Mouse (Mus musculus): ENCODE measurements around the gene Cep290.
"Not testable (repeated sequence)": the region's sequence is repeated elsewhere in the genome, so short reads cannot be mapped to it uniquely, and the experiment has no call there.

The Cep290 gene

GRCm38 (mm10) chr10:100487097-100487978 is at the start of gene Cep290, which contains the start of gene Tmtc3:
Gene Cep290, plus strand, starts transcription at chr10:100487558.
Gene Tmtc3, minus strand, starts transcription at chr10:100487350.
- DNase-seq (ENCODE audit: low spot score in 2 of 2) = peak; percentile 92

DNA sequence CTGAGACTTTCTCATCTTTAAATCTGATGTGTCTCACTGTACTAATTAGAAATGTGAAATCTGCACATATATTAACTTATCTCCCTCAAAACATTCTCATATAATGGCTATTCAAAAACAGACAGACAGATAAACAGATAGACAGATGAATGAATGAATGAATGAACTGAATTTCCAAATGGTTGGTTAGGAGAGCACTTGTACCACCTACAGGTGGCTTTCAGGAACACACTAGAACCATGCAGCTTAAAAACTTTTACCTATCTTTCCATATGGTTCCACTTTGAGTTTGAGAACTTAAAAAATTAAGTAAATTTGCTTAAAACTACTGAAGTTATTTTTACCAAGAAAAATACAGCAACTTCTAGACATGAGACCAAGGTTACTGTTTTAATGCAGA is 38.0 kb upstream of the Cep290 start:
- no peak for DNase-seq (ENCODE audit: low spot score in 2 of 2)

DNA sequence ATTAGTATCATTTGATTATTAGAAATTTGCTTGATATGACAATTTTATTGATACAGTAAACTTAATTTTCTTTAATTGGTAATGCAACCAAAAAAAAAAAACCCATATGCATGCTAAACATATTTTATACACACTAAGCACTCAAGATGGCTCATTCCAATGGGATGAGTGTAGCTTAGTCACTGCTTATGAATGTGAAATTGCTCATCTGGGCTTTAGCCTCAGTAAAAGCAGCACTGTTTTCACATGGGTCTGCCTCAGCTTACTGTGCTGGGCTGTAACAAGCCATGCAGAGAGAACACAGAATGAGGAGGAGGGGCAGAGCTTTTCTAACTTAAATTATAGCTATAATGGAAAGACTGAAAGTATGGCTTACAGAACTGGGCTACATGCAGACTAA is 26.8 kb upstream of the Cep290 start:
- no peak for DNase-seq (ENCODE audit: low spot score in 2 of 2)

- no peak for DNase-seq (ENCODE audit: low spot score in 2 of 2)
These were observed 12.3 kb upstream of the Cep290 start for GRCm38 (mm10) chr10:100475040-100475439.

GRCm38 (mm10) chr10:100479538-100479937 is 7.8 kb upstream of the Cep290 start:
- no peak for DNase-seq (ENCODE audit: low spot score in 2 of 2)

DNA sequence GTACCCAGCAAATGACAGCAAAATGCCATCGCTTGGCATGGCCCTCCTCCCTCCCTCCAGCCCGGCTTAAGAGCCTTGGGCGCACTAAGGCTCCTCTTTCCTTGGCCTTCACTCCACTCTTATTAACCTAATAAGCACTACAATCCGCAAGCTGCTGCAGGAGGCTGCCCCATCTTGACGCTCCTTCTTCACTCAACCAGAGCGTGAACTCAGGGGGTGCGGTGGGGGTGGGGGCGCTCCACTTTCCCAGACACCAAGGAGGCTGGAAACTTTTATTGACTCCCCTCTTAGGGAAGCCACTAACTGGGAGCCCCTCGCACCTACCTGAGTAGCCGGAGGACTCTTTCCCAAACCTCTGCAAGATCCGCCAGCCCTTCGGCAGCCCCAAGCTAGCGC is 659 bp upstream of the Cep290 start:
- peak in 1 of 2 experiments; percentile 9 for DNase-seq (ENCODE audit: low spot score in 2 of 2)

DNA sequence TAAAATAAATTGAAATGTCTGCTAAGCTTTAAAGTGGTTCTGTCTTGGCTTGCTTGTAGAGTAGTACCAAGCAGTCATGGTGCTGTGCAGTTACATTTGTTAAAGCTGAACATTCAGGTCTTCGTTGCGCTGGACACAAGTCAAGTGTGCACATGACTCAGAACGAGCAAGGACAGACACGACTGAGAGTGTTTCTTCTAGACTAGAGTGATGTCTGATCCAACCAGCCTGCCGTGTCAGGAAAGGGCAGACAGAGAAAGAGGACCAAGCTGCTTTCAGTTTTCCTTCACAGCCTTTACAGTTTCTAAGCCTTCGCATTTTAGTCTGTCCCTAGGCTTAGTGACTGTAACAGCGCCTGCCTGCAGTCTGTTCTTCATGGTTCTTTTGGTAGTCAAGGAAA is 4.6 kb downstream of the Cep290 start:
- DNase-seq (ENCODE audit: low spot score in 2 of 2) = no peak

DNA sequence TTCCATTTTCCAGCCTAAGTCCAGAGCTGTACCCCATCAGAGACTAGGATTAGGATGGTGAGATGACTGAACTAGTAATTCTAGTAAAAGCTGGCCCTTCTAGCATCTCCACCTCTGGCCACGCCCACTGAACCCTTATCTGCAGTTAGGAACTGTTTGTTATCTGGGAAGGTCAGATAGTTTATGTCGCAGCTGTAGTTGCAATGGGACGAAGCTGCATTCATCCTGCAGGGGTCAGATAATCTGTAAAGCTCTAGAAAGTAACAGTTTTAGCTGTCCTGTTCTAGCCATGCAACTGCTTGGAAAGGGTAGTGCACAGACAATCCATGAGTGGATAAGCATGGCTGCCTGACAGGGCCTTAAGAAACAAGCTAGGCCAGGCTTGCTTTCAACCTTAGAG is 11.0 kb downstream of the Cep290 start:
- DNase-seq (ENCODE audit: low spot score in 2 of 2) = no peak

DNA sequence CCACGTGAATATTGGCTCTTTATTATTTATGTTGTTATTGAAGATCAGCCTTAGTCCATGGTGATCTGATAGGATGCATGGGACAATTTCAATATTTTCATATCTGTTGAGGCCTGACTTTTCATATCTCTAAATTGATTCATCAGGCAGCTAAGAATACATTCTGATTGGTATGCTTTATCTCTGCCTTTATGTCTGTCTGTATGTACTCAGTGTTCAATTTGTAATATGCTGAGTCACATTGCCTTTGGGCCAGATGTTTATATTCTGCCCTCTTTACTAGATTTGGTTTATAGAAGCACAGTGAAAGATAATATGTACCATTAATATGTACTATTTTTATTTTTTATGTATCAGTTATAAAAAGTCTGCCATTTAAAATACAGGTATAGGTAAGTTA is 20.8 kb downstream of the Cep290 start:
- no peak for DNase-seq (ENCODE audit: low spot score in 2 of 2)

DNA sequence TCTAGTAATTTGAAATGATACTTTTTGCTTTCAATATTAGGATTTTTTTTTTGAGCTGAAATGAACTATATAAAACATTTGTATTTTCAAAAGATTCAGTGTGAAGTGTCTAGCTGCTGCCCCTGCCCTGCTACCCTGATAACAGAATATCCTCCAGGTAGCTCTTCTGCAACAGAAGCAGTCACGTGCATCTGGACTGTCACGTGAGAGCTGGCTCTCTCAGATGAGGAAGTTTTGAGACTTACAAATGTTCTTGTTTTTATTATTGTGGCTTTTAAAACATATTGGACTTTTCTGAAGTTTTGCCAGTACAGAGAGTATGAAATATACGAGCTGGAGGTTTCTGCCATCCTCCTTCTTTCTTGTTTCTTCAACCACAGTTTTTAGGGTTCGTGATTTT is 34.3 kb downstream of the Cep290 start:
- no peak for DNase-seq (ENCODE audit: low spot score in 2 of 2)

DNA sequence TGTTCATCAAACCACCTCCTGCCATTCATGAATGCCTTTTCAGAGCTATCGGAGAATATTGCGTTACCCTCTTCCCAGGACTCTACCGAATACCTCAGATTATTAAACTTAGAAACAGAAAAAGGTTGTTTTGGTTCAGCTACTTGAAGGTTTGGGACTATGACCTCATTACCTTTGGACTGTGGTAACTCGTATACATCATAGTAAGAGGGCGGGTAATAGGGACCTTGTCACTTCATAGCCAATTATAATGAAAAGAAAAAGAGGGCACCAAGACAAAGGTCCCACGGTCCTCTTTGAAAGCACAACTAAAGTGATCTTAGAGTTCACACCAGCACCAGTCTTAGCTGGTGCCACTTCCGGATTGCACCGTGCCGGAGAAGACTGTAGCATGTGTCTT is 35.0 kb downstream of the Cep290 start:
- no peak for DNase-seq (ENCODE audit: low spot score in 2 of 2)

DNA sequence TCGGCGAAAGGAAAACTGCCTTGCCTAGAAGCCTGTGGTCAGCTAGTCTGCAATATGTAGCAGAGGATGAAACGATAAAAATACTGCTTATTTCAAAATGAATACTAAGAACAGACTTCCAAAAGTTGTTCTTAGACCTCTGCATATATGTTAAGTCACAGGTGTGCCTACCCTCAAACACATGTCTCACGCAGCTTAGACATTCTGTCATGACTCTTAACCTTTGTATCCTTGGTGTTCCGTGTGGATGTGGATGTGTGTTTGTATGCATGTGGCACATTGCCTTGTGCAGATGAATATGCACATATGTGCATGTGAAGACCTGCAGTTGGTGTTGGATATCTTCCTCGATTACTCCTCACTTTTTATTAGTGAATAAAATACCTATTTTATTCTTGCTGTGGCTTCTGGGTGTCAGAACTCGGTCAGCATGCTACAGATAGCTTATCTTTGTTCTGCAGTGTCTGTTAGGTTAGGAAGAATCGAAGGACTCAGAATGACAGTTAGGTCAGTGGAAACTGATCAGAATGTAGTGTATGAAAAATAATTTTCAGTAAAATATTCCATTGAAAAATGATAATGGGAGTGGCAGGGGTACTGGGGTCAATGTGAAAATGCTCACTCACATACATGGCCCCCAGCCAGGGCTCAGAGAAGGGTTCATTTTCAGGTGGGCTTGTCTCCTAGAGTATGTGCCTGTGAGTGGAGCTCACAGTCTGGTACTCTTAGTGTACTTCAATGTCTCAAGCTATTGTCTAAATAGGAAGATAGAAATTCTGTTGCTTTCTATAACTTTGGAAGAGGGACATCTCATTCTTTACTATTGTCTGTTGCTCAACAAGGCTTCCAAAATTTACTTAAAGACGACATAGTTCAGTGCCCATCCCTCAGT is 37.4 kb downstream of the Cep290 start:
- no peak for DNase-seq (ENCODE audit: low spot score in 2 of 2)

DNA sequence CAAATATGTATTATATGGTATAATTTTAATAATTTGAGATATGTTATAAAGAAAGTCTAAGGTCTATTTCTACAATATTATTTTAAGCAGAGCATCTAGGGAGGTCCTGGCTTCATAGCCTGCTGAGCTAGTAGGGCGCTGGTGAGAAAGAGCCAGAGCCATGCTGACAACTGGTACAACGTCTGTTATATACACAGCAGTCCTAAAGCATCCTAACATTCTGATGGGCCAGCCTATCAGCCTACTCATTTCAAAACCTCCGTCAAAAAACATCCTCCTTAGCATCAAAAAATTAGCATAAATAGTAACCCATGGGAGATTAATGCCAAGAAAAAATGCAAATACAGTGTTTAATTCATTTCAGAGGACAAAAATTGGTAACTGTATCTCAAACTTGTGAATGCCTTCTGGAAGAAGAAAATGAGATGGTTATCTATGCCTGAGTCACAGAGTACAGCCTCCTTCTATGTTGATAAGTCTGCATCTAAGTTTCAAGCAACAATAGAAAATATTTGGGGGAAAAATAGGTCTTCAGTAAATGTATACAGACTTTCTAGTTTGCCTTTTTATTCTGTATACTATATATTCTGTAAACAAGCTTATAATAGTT is 69.3 kb downstream of the Cep290 start:
- no peak for DNase-seq (ENCODE audit: low spot score in 2 of 2)

GRCm38 (mm10) chr10:100560194-100560883 is 73.0 kb downstream of the Cep290 start:
- not testable (repeated sequence) for DNase-seq (ENCODE audit: low spot score in 2 of 2)

DNA sequence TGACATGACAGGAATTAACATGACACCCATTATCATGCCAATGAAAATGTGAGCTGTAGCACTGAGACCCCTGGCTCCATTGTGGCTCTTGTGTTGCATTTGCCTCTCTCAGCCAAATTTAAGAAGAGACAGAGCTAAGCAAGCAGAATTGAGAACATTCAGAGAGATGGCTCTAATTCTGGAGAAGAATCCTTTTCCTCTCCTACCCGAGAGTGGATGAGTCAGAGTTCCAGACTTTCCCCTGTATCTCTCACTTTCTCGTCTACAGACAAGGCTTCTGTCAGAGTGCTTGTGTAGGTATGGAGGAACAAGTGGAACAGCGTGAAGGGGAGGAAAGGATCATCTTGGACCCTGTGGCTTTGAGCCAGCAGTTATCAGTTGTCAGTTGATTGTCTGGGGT is 76.8 kb downstream of the Cep290 start:
- no peak for DNase-seq (ENCODE audit: low spot score in 2 of 2)

DNA sequence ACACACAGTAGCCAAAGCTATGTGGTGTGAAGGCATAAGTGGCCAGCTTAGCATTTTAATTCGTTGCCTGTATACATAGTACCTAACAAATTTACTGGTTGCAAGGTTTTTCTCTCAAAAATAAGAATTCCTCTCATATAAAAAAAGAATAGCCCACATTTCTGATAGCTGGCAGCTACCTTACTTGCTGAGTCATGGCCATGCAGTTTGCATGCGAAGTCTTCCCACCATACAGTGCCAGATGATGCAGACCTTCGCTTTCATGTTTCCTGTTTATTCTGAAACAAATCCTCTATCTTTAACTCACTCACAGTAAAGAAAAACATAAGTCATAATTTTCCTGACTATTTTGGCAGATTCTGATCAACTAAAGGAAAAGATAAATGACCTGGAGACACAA is 84.3 kb downstream of the Cep290 start:
- DNase-seq (ENCODE audit: low spot score in 2 of 2) = no peak

DNA sequence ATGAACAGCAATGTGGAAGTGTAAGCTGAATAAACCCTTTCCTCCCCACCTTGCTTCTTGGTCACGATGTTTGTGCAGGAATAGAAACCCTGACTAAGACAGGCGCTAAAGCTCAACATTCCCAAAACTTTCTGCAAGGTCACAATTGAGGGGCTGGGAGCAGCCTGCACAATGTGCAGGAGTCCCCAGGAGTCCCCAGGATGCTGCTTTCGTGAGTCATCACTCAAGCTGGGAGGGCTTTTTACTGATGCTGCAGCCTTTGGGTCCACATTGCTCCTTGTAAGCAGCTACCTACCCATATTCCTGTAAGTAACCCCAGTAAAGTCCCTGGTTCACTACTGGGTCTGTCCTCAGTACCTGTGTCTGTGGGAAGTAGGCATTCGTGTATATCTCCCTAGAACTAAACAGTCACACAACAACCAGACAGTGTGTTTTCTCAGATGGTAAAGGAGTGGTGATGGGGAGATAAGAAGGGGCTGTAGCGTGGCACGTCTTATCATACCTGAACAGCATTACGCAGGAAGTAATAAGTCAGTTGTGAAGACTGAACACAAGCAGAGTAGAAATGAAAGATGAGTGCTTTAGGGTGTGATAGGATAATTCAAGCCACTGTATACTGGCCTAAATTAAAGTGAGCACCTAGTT is 87.3 kb downstream of the Cep290 start:
- DNase-seq (ENCODE audit: low spot score in 2 of 2) = no peak

DNA sequence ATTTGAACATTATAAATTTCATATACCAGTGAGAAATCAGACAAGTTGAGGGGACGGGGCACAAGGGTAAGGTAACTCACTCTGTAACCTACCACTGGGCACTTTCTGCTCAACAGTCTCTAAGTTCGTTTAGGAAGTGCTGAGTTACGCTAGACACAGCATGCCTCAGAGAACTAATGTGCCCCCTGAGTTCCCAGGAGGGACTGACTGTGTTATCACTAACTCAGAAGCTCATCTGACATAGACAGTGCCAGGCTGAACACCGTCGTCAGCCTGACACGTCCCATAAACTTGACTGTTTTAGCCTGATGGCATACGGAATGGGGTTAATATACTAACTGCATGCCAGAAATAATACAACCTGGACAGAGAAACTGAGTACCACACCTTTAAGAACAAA is 87.9 kb downstream of the Cep290 start:
- DNase-seq (ENCODE audit: low spot score in 2 of 2) = no peak

DNA sequence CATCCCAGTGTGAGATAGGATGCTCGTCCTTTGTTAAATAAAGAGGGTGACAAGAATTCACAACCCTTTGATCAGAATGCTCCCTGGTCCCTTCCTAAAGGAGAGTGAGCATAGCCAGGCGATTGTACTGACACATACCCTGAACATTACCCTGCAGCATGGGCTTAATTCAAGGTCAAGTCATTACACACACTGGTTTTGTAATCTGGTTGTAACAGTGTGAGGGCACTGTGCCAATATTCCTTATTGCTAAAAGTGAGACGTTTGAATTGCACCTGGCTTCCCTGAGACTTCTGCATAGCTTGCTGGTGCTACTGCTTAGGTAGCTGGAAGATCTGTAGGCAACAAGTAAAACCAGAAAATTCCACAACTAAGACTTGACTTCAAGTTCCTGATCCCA is 96.8 kb downstream of the Cep290 start:
- no peak for DNase-seq (ENCODE audit: low spot score in 2 of 2)

DNA sequence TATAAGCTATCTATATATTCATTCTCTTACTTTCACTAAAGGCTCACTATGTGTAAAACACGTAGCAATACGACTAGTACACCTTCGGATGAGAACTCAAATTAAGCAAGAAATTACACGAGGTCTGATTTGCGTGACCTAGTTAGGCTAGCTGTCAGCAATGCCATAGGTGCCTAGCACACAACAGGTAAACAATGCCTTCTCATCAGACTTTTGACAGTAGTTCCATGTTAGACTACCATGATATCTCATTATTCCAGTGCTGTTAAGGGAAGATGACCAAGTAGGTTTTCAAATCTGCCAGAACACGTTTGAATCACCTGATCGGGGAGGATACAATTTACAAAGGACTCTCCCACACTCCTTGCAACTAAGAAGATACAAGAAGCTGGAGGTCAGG is 101.2 kb downstream of the Cep290 start:
- DNase-seq (ENCODE audit: low spot score in 2 of 2) = no peak

GRCm38 (mm10) chr10:100588932-100589388 is 101.6 kb downstream of the Cep290 start:
- peak; percentile 79 to 86 for DNase-seq (ENCODE audit: low spot score in 2 of 2)
